Mouse (Mus musculus) right cerebral cortex, postnatal 10 days (tissue): ENCODE results near the gene Col4a1.

Experiments
- DNase-seq, 2 experiments: peaks; one replicate each; pipeline ENCODE4 v3.0.0; 2021; ENCODE audit warnings: low spot score in 2 of 2

Gene Col4a1

GRCm38 (mm10) chr8:11331561-11331960 is 18.9 kb upstream of the Col4a1 start:
- no peak for DNase-seq

GRCm38 (mm10) chr8:11327722-11328417 is 15.2 kb upstream of the Col4a1 start:
- DNase-seq = no peak

GRCm38 (mm10) chr8:11327298-11327697 is 14.7 kb upstream of the Col4a1 start:
- no peak for DNase-seq

- DNase-seq = no peak
Observed at GRCm38 (mm10) chr8:11324801-11325395, 12.3 kb upstream of the Col4a1 start.

GRCm38 (mm10) chr8:11323681-11324080 is 11.1 kb upstream of the Col4a1 start:
- no peak for DNase-seq

- DNase-seq = no peak
Observed at GRCm38 (mm10) chr8:11322724-11323585, 10.3 kb upstream of the Col4a1 start.

GRCm38 (mm10) chr8:11321841-11322240 is 9.2 kb upstream of the Col4a1 start:
- DNase-seq = no peak

- DNase-seq = no peak
Observed at GRCm38 (mm10) chr8:11319405-11319804, 6.8 kb upstream of the Col4a1 start.

GRCm38 (mm10) chr8:11316118-11316517 is 3.5 kb upstream of the Col4a1 start:
- DNase-seq = no peak

GRCm38 (mm10) chr8:11315179-11315943 is 2.7 kb upstream of the Col4a1 start:
- no peak for DNase-seq

GRCm38 (mm10) chr8:11314613-11315012 is 2.0 kb upstream of the Col4a1 start:
- DNase-seq = no peak

- DNase-seq = peak in 1 of 2 experiments; percentile 41
Observed at GRCm38 (mm10) chr8:11313176-11314111, 818 bp upstream of the Col4a1 start.

GRCm38 (mm10) chr8:11311681-11312348 is 811 bp downstream of the Col4a1 start:
- DNase-seq = peak; percentile 37 to 43

GRCm38 (mm10) chr8:11310049-11310448 is 2.6 kb downstream of the Col4a1 start:
- DNase-seq = no peak

- DNase-seq = no peak
Observed at GRCm38 (mm10) chr8:11309226-11309625, 3.4 kb downstream of the Col4a1 start.

- DNase-seq = no peak
Observed at GRCm38 (mm10) chr8:11308570-11308998, 4.0 kb downstream of the Col4a1 start.

GRCm38 (mm10) chr8:11307451-11307850 is 5.2 kb downstream of the Col4a1 start:
- no peak for DNase-seq

GRCm38 (mm10) chr8:11305539-11305938 is 7.1 kb downstream of the Col4a1 start:
- DNase-seq = no peak

- DNase-seq = no peak
Observed at GRCm38 (mm10) chr8:11304027-11304601, 8.5 kb downstream of the Col4a1 start.

GRCm38 (mm10) chr8:11300436-11300835 is 12.2 kb downstream of the Col4a1 start:
- no peak for DNase-seq
